ENCODE assay signal across 15 mouse cellular contexts in genomic region chr11:118646864-118647263, GRCm38 (mm10).
A peak's percentile ranks its signal among the peaks of the same experiment; 100 is the strongest.
DNase-seq lines count a peak whose midpoint lies in the region; ATAC-seq lines count a peak whose summit lies in the region.
"Had no signal": no experiment of that assay in that cellular context is flagged by ENCODE, and none has a peak within 500 bp of the region (broad histone marks: within the 10 kb centered on the region; RNA-seq: fewer than 3 reads in every experiment).

No protein-coding gene starts in this region.

- ATAC-seq in cerebellum, adult (ENCODE audit: insufficient number of reproducible peaks, low FRiP score, low TSS enrichment): no peak
- ATAC-seq: forebrain, embryonic 15.5 days; Patski had no signal

- intact Hi-C loops in left cerebral cortex, postnatal 14 days (cut with DNase I): no loop called here

- peak; percentile 66 for DNase-seq in cerebellum, adult 9-10 months
- peak; percentile 36 to 47 for DNase-seq in left cerebral cortex, postnatal 14 days (ENCODE audit: low spot score in 2 of 2)
- DNase-seq in left cerebral cortex, adult 11 months (ENCODE audit: low spot score): no peak
- DNase-seq in right cerebral cortex, postnatal 14 days: peak; percentile 29
- no peak for DNase-seq in right cerebral cortex, postnatal 36 days (ENCODE audit: low spot score in 2 of 2)
- no peak for DNase-seq in gastrocnemius, adult 8-10 months (ENCODE audit: low spot score in 2 of 2)
- DNase-seq: adrenal gland, postnatal 10 days; adrenal gland, postnatal 36 days; B cell, adult 2 months; cerebellum, adult 2 months; gastrocnemius, postnatal 14 days; heart, adult 11 months had no signal

Comparison
In these comparisons a context has a peak if more than half of its experiments do, and no peak if none do; other contexts are left out.
1. DNase-seq: peak in cerebellum, adult 9-10 months (single experiment), left cerebral cortex, postnatal 14 days (2 of 2) and right cerebral cortex, postnatal 14 days (single experiment); none in left cerebral cortex, adult 11 months (single experiment), right cerebral cortex, postnatal 36 days (0 of 2) and gastrocnemius, adult 8-10 months (0 of 2).